Mouse (Mus musculus) forebrain, embryonic 11.5 days (tissue): ENCODE measurements at regions not wholly inside any gene's neighbourhood (a gene's known extent, or its start where the extent isn't known, plus 50 kb on each side); places are given as distances from the start of the nearest gene placed in this dataset.
"Not testable (repeated sequence)": the region's sequence is repeated elsewhere in the genome, so short reads cannot be mapped to it uniquely, and the experiment has no call there.

Source experiments
- ATAC-seq: fragments of 200-750 bp; cut with Nextera tagmentation; replicated peaks from 2 replicates; pipeline ENCODE4 v1.8.0; 2017; ENCODE audit warnings: moderate TSS enrichment; ENCODE audit not compliant: low FRiP score
- DNase-seq: peaks from one replicate; pipeline ENCODE4 v3.0.0-alpha.2; 2017; ENCODE audit warnings: low spot score
- H3K27ac ChIP-seq: fragments of 300-500 bp; sonication (generic); 2 replicates; pipeline ENCODE4 v1.5.1; 2014; ENCODE audit warnings: low read depth, low read length
- H3K27me3 ChIP-seq: fragments of 300-500 bp; sonication (generic); 2 replicates; pipeline ENCODE4 v1.6.1; 2014; ENCODE audit warnings: mild to moderate bottlenecking, low read length, mixed read lengths; ENCODE audit not compliant: control insufficient read depth, insufficient read depth
- H3K36me3 ChIP-seq: fragments of 300-500 bp; sonication (generic); 2 replicates; pipeline ENCODE4 v1.6.1; 2014; ENCODE audit warnings: mild to moderate bottlenecking, low read length, moderate library complexity, mixed read lengths; ENCODE audit not compliant: control insufficient read depth, insufficient read depth
- H3K4me1 ChIP-seq: fragments of 300-500 bp; sonication (generic); replicated peaks from 2 replicates; pipeline ENCODE4 v1.6.1; 2014; ENCODE audit warnings: low read length, mixed read lengths; ENCODE audit not compliant: control insufficient read depth, insufficient read depth
- H3K4me2 ChIP-seq: fragments of 300-500 bp; sonication (generic); 2 replicates; pipeline ENCODE4 v1.6.1; 2014; ENCODE audit warnings: low read depth, mild to moderate bottlenecking, low read length, moderate library complexity, mixed read lengths; ENCODE audit not compliant: severe bottlenecking
- H3K4me3 ChIP-seq: fragments of 300-500 bp; sonication (generic); 2 replicates; pipeline ENCODE4 v1.5.1; 2014; ENCODE audit warnings: low read depth, low read length
- H3K9ac ChIP-seq: fragments of 300-500 bp; sonication (generic); 2 replicates; pipeline ENCODE4 v1.6.1; 2014; ENCODE audit warnings: low read length
- H3K9me3 ChIP-seq: fragments of 300-500 bp; sonication (generic); 2 replicates; pipeline ENCODE4 v1.6.1; 2016; ENCODE audit warnings: low read length, mixed read lengths; ENCODE audit not compliant: control insufficient read depth
- WGBS: fragments of 180-500 bp; shearing (Covaris S2); extraction: QIAGEN DNeasy Blood & Tissue Kit; methylation state at CpG from one replicate; pipeline ENCODE4 v1.1.7; 2014; 5-methylcytosine and 5-hydroxymethylcytosine counted together

DNA sequence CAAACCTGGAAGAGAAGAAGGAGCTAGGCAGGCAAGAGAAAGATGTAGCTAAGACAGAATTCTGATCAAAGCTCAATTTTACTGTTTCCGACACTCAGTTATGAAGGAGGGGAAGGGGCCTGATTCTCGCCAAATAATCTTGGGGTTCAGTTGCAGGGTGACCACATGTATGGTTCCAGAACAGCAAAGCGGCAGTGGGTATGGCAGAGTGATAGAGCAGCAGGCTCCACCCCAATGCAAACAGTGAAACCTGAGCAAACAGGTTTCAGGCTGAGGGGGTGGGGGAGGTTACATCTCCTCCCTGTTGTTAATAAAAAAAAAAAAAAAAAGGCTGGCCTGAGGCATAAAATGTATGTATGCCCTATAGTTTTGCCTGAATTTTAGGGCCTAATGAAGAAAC lies 335.3 kb upstream of the Slc10a2 start:
- not testable (repeated sequence) for ATAC-seq, H3K9me3 ChIP-seq, H3K27ac ChIP-seq, H3K27me3 ChIP-seq, H3K36me3 ChIP-seq, H3K9ac ChIP-seq, DNase-seq, H3K4me2 ChIP-seq, H3K4me1 ChIP-seq, H3K4me3 ChIP-seq
- 93% methylated on average over 3 of the region's 3 CpGs for WGBS

DNA sequence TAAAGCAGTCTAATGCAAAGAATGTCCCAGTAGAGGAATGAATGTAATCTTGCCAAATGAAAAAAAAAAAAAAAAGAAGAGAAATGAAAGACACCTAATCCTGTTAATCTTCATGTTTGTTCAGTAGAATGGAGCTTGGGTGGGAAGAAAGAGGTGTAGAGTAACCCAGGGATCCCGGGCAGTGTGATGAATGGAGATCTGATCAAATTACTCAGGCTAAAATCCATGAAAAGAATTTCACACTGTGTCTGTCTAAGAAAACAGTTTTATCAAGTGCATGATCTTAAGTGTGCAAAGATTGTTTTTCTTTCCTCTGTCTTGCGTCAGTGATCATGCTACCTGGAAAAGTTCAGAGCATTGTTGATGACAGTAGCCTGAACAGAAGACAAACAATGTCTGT lies 333.9 kb upstream of the Slc10a2 start:
- DNase-seq (no peak), ATAC-seq (no peak)
- Histone ChIP-seq H3K27me3 (no peaks in the 10 kb centered on the region), H3K9ac (no peak overlapping the region), H3K4me1 (no peaks in the 10 kb centered on the region), H3K36me3 (no peaks in the 10 kb centered on the region), H3K9me3 (no peaks in the 10 kb centered on the region), H3K27ac (no peak overlapping the region), H3K4me2 (no peak overlapping the region), H3K4me3 (no peak overlapping the region)
- 37% methylated on average over 2 of the region's 2 CpGs for WGBS

DNA sequence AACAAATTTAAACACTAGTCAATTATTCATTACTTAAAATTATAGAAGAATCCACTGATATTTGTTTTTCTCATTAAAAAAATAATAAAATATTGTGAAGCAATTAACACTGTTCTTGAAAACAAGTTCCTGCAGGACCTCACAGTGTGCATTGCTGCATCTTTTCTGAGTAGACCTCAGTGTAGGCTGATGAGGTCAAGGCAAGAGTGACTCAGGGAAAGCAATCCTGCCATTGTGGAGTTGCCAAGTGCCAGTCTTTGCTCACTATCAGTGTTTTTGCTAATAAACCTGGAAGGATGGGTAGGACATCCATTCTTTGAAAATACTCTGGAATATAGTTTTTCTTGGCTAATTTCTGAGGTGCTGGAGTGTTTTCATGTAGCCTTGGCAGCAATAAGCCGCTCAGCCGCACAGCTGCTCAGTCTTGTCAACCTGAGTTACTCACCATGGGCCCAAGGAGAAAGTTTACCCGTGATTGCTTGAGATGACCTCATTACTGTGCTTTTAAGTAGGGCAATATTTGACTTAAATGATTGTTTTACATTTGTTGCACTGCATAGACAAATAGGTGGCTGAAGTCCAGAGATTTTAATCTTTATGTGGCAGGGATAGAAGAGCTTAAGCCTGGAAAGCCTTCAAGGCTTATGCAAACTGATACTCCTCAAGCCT lies 323.3 kb upstream of the Slc10a2 start:
- 84% methylated on average over 3 of the region's 3 CpGs for WGBS
- Histone ChIP-seq H3K9ac (no peak overlapping the region), H3K4me2 (no peak overlapping the region), H3K9me3 (no peaks in the 10 kb centered on the region), H3K27ac (no peak overlapping the region), H3K36me3 (no peaks in the 10 kb centered on the region), H3K4me1 (no peaks in the 10 kb centered on the region), H3K27me3 (no peaks in the 10 kb centered on the region), H3K4me3 (no peak overlapping the region)
- ATAC-seq (no peak), DNase-seq (no peak)

DNA sequence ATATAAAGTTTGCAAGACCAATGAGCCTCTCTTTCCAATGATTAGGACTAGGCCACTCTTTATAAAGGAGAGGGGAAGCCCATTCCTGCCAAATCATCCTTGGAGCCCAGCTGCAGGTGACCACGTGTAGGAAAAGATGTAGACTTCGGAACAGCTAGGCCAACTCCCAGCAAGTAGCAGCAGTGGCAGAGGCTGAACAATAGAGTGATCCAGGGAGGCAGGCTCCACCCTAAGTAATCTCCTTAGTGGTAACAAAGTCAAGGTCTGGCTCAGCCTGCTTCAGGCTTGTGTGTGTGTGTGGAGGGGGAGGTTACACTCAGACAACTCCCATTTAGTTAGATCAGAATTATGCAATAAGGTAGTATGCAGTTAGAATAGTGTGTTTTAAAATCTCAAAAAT lies 311.7 kb upstream of the Slc10a2 start:
- not testable (repeated sequence) for H3K27ac ChIP-seq, H3K27me3 ChIP-seq, H3K4me1 ChIP-seq, H3K36me3 ChIP-seq, DNase-seq, H3K9ac ChIP-seq, H3K9me3 ChIP-seq, H3K4me2 ChIP-seq, H3K4me3 ChIP-seq, ATAC-seq
- WGBS = 14% methylated on average over 2 of the region's 2 CpGs

DNA sequence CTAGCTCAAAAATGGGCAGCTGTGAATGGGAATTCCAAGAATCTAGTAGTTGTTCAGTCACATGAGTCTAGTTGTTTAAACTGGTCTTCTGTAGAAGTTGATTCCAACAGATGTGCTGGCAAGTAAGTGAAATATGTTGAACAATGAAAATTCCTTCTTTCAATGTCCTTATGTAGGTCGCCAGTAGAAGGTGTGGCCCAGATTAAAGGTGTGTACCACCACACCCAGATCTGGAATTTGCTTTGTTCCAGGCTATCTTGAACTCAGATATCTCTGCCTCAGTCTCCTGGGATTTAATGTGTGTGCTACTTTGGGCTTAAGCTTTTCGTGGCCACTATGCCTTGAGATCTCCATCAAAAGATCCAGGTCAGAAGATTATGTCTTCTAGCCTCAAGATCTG lies 279.7 kb upstream of the Slc10a2 start:
- Histone ChIP-seq H3K4me1 (no peaks in the 10 kb centered on the region), H3K27ac (no peak overlapping the region), H3K9me3 (no peaks in the 10 kb centered on the region), H3K27me3 (no peaks in the 10 kb centered on the region), H3K4me2 (no peak overlapping the region), H3K36me3 (no peaks in the 10 kb centered on the region), H3K9ac (no peak overlapping the region), H3K4me3 (no peak overlapping the region)
- 84% methylated on average over 2 of the region's 2 CpGs for WGBS
- ATAC-seq (no peak), DNase-seq (no peak)

DNA sequence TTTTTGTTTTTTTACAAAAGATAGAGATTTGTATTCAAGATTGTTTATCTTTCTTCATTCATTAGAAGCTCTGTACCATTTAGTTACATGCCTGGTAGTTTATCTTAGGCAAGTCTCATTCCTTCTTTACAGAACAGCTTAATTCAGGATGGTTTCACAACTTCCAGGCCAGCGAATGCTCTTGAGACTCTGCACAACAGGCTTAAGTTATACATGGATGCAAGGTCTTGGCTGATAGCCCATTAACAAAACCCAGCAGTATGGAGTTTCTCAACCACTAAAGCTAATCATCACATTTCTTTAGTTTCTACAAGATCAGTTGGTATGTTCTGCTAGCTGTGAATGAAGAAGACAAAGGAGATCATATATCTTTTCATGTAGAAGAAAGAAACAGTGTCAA lies 272.9 kb upstream of the Slc10a2 start:
- Histone ChIP-seq H3K9ac (no peak overlapping the region), H3K4me1 (no peaks in the 10 kb centered on the region), H3K4me3 (no peak overlapping the region), H3K4me2 (no peak overlapping the region), H3K36me3 (no peaks in the 10 kb centered on the region), H3K27me3 (no peaks in the 10 kb centered on the region), H3K9me3 (no peaks in the 10 kb centered on the region), H3K27ac (no peak overlapping the region)
- 92% methylated on average over 1 of the region's 1 CpGs for WGBS
- ATAC-seq (no peak), DNase-seq (no peak)

DNA sequence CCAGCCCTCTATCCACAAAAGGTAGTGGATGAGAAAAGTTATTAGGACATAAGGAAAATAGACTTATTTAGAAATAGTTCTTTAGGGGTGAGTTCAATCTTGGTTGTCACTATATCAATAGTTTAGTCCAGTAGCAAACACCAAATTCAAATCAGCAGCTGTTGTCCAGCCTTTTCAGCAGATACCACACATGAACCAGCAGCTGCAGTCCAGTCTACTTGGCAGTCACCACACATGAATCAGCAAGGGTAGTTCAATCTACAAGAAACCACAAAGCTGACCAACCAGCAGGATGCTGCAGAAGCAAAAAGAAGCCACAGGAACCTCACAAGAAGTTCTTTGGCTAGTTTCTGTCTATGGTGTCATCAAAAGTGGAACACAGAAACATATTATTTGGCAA lies 234.8 kb upstream of the Slc10a2 start:
- no peaks in the 10 kb centered on the region for H3K36me3 ChIP-seq
- ATAC-seq = no peak

DNA sequence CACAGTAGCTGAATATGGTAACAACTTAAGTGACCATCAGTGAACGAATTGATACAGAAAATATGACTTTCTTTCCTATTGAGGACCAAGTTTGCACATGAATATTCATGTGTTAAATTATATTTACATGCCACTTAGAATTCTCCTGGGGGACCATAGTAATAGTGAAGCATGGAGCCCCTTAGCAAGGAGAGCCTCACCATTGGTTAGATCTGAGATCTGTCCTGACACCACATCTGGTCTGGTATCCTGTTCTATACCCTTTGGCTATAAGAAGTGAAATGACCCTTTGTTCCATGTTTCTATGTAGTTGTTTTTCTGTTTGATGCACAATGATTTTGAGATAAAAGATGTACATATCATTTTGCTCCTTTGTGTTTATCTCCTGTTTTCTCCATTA lies 209.4 kb upstream of the Slc10a2 start:
- Histone ChIP-seq H3K9me3 (no peaks in the 10 kb centered on the region), H3K4me3 (no peak overlapping the region), H3K27me3 (no peaks in the 10 kb centered on the region), H3K27ac (no peak overlapping the region), H3K9ac (no peak overlapping the region), H3K4me2 (no peak overlapping the region), H3K4me1 (no peaks in the 10 kb centered on the region), H3K36me3 (no peaks in the 10 kb centered on the region)
- 87% methylated on average over 1 of the region's 1 CpGs for WGBS
- no peak for ATAC-seq
- DNase-seq = no peak

More for the DNA sequence above, 234.8 kb upstream of the Slc10a2 start:
- no peak overlapping the region for H3K4me3 ChIP-seq
- no peak overlapping the region for H3K4me2 ChIP-seq
- H3K27ac ChIP-seq = no peak overlapping the region
- H3K27me3 ChIP-seq = no peaks in the 10 kb centered on the region
- DNase-seq = no peak
- no peaks in the 10 kb centered on the region for H3K9me3 ChIP-seq
- H3K9ac ChIP-seq = no peak overlapping the region
- no peaks in the 10 kb centered on the region for H3K4me1 ChIP-seq

DNA sequence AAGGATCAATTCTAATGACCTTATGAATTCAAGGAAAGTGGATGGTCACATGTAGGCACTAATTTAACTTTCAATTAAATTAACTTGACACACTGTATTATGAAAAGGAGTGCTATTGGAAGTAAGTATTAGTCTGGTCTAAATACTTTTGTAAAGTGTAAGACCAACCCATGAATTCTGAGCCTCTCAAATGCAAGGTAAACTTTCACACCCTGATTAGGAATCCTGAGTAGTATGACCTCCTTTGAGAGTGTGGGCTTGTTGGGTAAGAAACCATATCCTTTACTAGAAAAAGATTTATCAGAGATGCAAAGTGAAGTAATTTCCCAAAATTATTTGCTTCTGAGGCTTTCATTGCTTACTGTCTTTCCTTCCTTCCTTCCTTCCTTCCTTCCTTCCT lies 194.8 kb upstream of the Slc10a2 start:
- no peaks in the 10 kb centered on the region for H3K27me3 ChIP-seq
- H3K9me3 ChIP-seq = no peaks in the 10 kb centered on the region
- H3K4me2 ChIP-seq = no peak overlapping the region
- H3K4me1 ChIP-seq = no peaks in the 10 kb centered on the region
- H3K27ac ChIP-seq = no peak overlapping the region
- no peak overlapping the region for H3K9ac ChIP-seq
- no peak overlapping the region for H3K4me3 ChIP-seq
- H3K36me3 ChIP-seq = no peaks in the 10 kb centered on the region
- ATAC-seq (no peak), DNase-seq (no peak)
